Mouse (Mus musculus): ENCODE measurements around the gene Dclk2.

Gene Dclk2

DNA sequence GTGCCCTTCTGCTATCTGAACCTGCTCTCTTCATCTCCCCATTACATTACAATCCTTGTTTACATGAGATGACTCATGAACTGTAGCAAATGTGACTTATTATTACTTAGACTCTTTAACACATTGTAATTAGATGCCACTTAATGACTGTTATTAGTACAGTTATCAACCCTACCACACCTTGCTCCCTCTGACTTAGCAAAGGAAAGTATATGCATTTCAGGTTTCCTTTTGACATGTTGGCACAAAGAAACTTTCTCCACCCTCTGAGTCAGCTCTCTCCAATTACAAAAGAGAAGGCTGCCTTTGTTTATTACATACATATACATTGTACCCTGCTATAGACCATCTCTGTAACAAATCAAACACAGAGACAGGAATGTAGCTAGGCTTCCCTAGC is 33.1 kb downstream of the Dclk2 start:
- DNase-seq = no peak

DNA sequence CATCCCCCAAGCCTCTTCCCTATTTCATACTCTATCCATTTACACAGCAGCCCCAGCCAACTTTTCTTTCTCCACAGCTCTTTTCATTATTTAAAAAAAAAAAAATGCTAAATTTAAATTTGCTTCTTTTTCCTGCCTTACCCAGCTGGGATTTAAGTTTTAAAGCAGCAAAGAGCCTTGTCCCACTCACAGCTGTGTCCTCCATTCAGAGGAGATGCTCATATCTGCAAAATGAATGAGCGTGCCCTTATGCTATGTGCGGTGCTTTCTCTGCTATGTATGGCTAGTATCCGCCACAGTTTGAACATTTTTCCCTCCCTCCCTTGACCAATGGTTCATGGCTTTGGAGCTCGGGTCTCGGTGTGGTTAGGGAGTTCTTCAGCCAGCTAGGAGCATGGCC is 35.5 kb downstream of the Dclk2 start:
- DNase-seq = no peak

DNA sequence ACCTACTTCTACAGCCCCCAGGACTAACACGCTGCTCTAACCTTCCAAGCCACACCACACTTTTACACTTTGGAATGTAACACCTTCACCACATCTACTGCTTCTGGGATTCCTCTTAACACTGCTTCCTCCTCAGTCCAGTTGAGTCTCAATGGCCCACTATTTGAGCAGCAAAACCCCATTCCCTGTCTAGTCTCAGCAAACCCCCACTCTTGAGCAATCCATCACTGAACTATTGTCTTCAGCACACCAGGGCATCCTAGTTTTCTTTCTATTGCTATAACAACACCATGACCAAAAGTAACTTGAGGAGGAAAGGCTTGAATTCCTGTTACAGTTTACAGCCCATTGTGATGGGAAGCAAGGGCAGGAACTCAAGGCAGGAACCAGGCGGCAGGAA is 36.2 kb downstream of the Dclk2 start:
- DNase-seq = no peak

DNA sequence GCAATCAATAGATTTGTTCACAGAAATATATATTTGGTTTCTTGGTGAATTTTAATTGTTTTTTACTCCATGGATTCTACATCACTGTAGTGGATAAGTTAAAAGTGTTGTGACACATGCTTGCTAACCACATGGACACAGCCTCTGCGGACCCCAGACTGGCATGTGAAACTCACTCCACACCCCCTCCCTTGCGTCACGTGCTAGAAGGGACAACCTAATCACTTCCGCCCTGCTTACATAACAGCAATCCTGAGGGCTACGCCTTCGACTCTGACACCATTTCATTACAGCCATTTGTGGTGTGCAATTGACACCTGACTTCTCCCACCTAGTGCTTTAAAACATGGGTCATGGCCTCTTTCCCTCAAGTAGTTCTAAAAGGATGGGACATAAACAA is 36.7 kb downstream of the Dclk2 start:
- no peak for DNase-seq

DNA sequence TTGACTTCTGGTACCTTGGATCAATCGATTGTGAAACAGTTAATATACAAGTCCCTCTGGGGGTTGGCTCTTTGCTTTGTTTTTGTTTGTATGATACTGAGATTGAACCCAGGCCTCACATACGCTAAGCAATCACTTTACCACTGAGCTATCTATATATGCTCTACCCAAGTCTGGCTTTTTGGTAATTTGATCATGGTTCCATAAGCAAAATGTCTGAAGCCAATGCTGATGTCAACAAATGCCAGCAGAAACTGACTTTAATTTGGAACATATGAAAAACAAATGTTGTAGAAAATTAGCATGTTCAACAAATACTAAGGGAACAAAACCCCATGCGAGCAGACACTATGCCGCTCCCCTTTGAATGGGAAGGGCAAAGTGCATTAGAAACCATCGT is 44.7 kb downstream of the Dclk2 start:
- no peak for DNase-seq

DNA sequence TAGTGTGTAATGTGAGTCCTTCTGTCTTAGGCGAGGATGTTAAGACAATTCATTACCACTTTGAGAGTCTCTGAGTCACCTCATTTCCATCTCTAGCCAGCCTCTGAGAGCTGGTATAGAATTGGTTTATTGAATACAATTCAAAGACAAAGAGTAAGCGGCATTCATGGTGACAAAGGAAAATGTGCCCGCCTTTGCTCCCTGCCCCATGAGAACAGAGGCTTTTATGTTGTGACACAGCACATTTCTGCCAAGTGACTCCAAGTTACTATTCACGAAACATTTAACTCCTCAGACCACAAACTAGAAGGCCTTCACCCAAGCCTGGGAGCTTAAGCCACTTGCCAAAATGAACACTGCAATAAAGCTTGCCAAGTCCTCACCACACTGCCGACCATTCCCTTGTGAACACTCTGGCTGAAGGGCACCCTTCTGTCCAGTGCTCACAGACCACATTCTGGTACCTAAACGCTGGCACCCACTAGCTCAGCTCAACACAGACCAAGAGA is 47.5 kb downstream of the Dclk2 start:
- no peak for DNase-seq

GRCm38 (mm10) chr3:86870952-86871351 is 49.7 kb downstream of the Dclk2 start:
- DNase-seq = no peak

DNA sequence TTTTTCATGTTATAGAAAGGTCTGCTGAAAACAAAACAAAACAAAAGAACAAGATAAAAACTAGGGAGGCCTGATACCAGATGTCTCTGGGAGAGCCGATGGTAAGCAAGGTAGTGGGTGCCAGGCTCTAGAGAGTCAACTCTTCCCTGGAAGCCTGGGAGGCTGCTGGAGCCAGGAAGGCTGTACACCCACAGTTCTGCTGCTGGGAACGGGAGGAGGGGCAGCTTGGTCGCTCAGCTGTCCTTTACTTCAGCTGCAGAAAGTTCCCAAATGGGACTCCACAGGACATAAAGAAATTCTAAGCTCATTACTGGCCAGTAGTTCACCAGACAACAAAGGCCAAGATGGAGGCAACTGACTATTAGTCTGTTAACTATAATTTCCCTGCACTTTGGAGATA is 50.2 kb downstream of the Dclk2 start:
- no peak for DNase-seq

DNA sequence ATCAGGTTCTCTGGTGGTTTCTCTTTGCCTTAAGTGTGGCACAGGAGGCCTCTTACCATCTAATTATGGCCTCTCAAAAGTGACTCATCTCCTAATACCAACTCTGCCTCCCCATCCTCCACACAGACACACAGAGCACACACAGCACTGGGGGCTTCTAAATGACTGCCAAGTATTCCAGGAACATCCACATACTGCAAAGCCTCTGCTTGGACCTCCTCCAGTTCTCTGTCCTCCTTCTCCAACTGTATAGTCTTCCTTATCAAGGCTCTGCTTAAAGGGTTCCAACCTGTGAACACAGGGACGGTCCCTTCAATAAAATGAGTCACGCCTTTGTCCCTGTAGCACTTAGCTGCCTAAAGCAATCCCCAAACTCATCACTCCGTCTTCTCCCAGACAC is 51.9 kb downstream of the Dclk2 start:
- DNase-seq = no peak

GRCm38 (mm10) chr3:86863327-86864008 is 57.2 kb downstream of the Dclk2 start:
- no peak for DNase-seq

DNA sequence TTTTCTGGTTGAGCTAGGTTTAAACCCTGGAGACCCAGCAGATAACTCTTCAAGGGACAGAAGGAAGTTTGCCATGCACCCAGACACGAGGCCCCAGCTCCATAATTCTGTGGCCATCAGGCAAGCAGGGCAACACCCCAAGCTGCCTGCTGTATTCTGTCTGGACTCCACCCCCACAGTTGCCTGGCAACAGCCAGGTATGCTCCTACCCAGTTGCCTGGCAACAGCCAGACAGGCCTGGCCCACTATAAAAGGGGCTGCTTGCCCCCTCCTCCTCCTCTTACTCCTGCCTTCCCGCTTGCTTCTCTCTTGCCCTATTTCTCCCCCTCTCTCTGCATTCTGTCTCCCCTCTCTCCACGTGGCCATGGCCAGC is 57.7 kb downstream of the Dclk2 start:
- DNase-seq = peak; percentile 78

DNA sequence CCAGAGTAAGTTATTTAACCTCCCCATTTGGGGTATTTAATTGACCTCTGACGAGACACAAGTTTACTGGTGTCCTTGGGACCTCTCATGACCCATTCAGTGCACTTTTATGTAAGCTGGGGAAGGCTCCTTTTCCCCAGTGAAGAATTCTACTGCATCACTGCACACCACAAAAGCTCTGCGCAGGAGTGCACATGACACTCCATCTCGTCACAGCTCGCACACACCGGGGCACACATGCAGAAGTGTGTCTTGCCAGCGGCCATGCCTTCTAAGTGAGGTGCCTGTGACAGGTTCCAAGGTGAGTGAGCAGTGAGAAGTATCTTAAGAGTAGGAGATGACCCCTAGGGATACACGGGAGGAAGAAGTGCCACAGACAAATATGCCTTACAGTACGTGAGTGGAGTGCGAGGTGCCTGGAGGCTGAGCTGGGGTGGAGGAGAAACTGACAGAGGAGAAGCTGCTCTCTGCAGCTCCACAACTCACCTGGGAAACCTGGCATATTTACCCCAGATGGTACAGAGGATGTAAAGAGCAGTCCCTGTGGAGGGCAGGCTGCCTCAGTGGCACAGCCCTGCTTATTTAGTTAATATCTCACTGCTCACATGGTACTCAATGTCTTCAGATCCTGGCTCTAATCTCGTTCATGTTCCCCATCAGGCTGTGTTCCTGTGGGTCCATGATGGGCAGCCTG is 58.3 kb downstream of the Dclk2 start:
- no peak for DNase-seq

GRCm38 (mm10) chr3:86859791-86860190 is 60.9 kb downstream of the Dclk2 start:
- DNase-seq = no peak

DNA sequence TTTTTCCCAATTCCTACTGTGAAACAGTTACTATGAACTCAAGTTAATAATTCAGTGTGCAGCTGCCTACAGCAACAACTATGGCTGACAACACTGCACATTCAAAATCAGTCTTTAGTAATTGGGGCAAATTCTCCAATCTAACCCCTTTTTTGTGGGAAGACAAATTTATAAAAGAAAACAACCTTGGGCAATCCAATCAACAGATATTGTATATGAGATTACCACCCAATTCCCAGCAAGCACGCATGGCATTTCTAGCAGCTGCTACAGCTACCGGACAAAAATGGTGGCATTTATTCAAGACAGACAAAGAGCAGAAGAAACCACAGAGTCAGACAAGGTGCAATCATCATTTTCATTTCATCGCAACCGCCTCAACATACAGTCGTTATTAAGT is 62.0 kb downstream of the Dclk2 start:
- DNase-seq = no peak

GRCm38 (mm10) chr3:86857833-86858398 is 62.7 kb downstream of the Dclk2 start:
- no peak for DNase-seq

DNA sequence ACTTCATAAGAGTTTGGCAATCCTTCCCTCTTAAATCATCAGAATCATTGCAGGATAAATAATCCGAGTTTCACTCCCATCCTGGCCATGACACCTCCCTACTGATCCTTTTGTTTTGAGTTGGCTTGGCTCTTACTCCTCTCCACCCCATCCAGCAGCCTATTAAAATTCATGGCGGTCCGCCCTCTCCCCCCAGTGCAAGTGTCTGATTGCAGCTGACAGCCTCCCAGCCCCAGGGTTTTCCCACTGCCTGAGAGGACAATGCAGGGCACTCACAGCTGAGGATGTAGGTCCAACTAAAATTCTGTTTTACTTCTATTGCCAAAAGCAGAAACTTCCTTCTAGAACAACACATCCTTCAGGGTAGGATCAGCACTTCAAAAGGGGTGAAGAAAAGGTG is 67.8 kb downstream of the Dclk2 start:
- peak; percentile 65 for DNase-seq

DNA sequence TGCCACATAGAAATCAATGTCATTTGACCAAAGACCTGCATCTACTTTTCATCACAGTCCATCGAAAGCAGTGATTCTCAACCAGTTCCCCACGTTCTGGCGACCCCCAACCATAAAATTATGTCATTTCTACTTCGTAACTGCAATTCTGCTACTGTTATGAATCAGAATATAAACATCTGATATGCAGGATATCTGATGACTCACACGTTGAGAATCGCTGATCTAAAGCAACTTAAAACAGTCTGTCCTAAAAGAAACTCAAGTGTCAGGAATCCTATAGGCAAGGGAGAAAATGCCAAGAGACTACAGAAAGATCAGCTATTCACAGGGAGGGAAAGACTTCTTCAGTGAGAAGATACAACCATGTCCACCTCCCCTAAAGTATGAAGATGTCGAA is 69.5 kb downstream of the Dclk2 start:
- no peak for DNase-seq

DNA sequence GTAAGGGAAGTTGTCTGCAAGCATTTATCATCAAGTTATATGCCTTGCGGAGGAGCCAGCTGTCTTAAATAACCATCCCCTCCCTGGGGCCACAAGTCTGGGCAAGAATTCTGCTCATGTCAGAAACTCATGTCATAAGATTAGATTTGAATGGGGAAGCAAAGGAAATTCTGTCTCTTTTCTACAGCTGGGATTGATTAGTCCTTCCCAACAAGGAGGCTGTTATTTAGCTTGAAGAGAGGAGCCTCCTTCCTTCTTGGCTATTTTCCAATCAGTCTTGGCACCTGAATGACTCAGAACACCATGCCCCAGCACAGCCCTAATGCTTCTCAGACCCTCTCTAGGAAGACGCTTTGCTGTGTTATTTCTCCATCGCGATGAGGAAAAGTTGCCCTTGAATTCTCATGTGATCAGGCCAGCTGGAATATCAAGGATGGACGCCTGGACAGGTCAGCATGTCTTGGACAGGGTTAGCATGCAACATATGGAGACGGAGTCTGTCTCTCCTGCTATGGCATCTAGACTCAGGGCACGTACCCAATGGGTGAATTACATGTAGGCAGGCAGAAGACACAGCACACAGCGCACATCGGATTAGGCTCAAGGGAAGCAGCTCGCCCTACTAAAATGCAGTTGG is 70.1 kb downstream of the Dclk2 start:
- DNase-seq = no peak

DNA sequence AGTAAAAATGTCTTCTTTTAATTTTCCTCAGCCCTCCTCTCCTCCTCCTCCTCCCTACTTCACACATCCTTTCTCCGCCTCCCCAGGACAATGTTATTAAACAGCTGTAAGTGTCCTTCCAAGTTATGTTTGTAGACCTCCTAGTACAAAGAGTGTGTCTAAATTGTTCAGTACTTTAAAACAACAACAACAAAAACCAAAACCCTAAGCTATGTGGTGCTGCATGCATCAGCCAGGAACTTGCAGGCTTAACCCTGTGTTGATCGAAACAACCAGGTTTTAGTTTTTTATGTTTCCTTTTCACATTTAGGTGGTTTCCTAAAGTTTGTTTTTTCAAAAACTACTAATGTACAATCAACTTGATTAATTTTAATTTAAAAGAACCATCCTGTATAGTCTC is 71.3 kb downstream of the Dclk2 start:
- no peak for DNase-seq

DNA sequence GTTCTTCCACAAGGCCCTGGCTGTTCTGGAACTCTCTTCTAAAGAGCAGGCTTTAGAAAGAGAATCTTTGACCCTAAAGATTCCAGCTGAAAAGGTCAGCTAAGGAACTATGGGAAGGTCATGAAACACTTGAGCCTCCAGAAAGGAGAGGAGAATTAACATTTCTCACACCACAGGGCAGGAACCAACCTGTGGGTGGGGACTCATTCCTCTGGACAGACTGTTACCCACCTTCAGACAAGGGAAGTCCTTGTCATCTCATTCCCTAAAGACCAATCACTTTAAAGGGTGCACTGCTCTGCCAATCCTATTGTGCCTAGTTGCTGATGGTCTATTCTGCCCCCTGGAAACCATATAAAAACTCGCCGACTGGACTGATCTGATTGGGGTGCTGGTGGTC is 73.1 kb downstream of the Dclk2 start:
- no peak for DNase-seq

- DNase-seq = no peak
Observed at GRCm38 (mm10) chr3:86846036-86846435, 74.6 kb downstream of the Dclk2 start.

DNA sequence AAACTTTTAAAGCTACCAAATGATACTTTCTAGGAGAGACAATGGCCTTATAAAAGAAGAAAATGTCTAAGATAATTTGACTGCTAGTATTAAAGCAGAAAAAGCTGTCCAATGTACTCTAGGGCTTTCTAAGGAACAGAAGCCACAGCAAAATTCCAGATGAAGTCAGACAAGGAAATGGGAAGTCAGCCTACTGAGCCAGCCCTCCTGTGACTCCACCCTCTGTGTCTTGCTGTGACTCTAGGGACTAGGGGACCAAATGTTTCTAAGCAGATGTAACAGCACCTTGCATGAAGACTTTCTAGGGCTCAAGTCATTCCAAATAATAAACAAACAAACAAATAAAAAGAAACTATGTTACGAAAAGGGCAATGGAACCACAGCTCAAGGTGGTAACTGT is 75.1 kb downstream of the Dclk2 start:
- no peak for DNase-seq

GRCm38 (mm10) chr3:86844804-86845481 is 75.7 kb downstream of the Dclk2 start:
- peak; percentile 81 for DNase-seq

All from retina, postnatal 1 day (tissue).